Mouse (Mus musculus) bone marrow, adult 2 months (tissue): ENCODE results near the gene Rgl1. TPM values are rescaled to one million over a fixed set of nuclear protein-coding genes. Genes with fewer than 3 reads are reported as not detected.

Source experiments
- H3K27ac ChIP-seq: fragments of 200-500 bp; 2 replicates; pipeline ENCODE4 v1.5.1; 2012; ENCODE audit warnings: low read depth, mild to moderate bottlenecking, control low read depth, inconsistent platforms, low read length; ENCODE audit not compliant: control insufficient read depth, poor library complexity, insufficient read depth
- H3K4me1 ChIP-seq: fragments of 200-500 bp; 2 replicates; pipeline ENCODE4 v1.6.1; 2011; ENCODE audit warnings: low read length; ENCODE audit not compliant: control insufficient read depth, insufficient read depth
- H3K4me3 ChIP-seq: fragments of 200-500 bp; replicated peaks from 2 replicates; pipeline ENCODE3; 2011; ENCODE audit warnings: mild to moderate bottlenecking, low read depth, low read length, control low read depth; ENCODE audit not compliant: control insufficient read depth
- CTCF ChIP-seq: fragments of 200-500 bp; IDR thresholded peaks from 2 replicates; pipeline ENCODE4 v1.5.1; 2011; ENCODE audit warnings: low read length, control low read depth; ENCODE audit not compliant: control insufficient read depth, insufficient read depth
- POLR2A ChIP-seq: fragments of 200-500 bp; IDR thresholded peaks from 2 replicates; pipeline ENCODE4 v1.6.1; 2011; ENCODE audit warnings: low read depth, mild to moderate bottlenecking, control low read depth, low read length, borderline replicate concordance; ENCODE audit not compliant: control insufficient read depth
- WGBS: fragments of 180-500 bp; shearing (Covaris S2); methylation state at CpG from one replicate; pipeline ENCODE4 v1.1.7; 2018; 5-methylcytosine and 5-hydroxymethylcytosine counted together
- polyA plus RNA-seq: library from polyadenylated mRNA; stranded (reverse); fragments of >200 nt; gene quantifications from 2 replicates; pipeline ENCODE4 v1.2.4, GENCODE M21; 2011; ENCODE audit warnings: low replicate concordance; ENCODE audit not compliant: missing spikeins, insufficient read depth, insufficient read length

Rgl1 gene
- polyA plus RNA-seq, 1 experiment = 9.2 TPM

DNA sequence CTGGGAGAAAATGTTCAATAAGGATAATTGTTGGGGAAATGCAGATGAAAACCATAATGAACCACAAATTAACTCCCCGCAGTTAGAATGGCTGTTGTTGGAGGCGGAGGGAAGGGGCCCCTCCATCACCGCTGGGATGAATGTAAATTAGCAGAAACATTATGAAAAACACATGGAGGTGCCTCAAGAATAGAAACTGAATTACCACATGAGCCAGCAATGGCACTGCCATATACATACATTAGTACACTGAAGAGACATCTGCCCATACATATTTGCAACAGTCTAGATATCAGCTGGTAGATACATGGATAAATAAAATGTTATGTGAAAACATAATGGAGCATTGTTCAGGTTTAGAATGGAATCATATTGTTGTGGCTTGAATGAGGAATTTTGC, 51.7 kb downstream of the Rgl1 start:
- Histone ChIP-seq H3K4me3 (no peak overlapping the region), H3K27ac (no peak overlapping the region), H3K4me1 (no peaks in the 10 kb centered on the region)
- TF ChIP-seq POLR2A (no peak), CTCF (no peak)
- WGBS = 88% methylated on average over 3 of the region's 3 CpGs

DNA sequence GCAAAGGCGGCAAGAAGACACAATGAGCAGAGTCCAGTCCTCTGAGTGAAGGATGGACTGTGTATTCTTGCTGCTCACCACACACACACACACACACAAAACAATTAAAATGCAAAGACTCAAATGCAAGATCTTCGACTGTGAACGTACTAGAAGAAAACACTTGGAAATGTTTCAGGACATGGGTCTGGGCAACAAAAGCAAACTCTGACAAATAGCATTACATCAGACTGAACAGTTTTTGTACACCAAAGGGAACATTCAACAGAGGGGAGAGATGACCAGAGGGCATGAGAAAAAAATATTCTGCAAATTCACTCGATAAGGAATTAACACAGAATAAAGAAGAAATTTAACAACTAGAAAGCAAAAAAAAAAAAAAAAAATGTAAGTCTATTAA, 52.2 kb downstream of the Rgl1 start:
- no peak overlapping the region for H3K27ac ChIP-seq
- no peak overlapping the region for H3K4me3 ChIP-seq
- WGBS = 82% methylated on average over 4 of the region's 4 CpGs
- no peak for TF ChIP-seq POLR2A
- no peaks in the 10 kb centered on the region for H3K4me1 ChIP-seq

DNA sequence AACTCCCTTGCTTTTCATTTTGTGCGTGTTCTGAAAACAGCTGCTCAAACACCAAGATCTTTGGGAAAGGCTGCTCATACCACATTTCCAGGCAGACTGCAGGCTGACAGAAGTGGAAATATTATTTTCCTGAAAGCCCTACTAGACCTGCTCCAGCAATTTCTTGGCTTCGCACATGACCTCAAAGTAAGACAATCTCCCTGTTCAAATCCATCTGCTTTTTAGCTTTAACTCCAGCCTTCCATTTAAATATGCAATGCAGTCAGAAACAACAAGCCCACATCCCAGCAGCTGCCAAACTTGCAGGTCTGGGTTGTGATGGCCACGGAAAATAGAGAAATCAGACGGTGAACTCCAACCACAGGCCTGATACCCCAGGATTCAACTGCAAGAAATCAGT, 55.1 kb downstream of the Rgl1 start:
- TF ChIP-seq POLR2A = no peak
- TF ChIP-seq CTCF = no peak
- no peak overlapping the region for H3K4me3 ChIP-seq
- H3K4me1 ChIP-seq = no peaks in the 10 kb centered on the region
- WGBS = 80% methylated on average over 4 of the region's 4 CpGs
- H3K27ac ChIP-seq = no peak overlapping the region

DNA sequence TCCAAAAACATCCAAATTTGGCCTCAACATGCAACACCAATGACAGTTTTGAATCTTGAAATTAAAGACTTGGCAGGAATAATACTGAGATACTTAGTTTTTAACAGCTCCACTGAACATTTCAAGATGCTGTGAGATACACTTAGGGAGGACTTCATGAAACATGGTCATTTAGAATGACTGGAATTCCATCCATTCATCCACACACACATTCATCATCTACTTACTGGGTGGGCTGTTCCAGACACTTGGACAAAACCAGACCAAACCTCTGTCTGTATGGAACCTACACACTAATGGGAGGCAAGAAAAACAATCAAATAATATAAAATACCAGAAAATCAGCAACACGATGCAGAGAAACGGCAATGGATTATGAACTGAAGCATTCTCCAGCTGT, 58.6 kb downstream of the Rgl1 start:
- Histone ChIP-seq H3K4me3 (no peak overlapping the region), H3K27ac (no peak overlapping the region), H3K4me1 (no peaks in the 10 kb centered on the region)
- TF ChIP-seq POLR2A (no peak), CTCF (no peak)
- 76% methylated on average over 2 of the region's 2 CpGs for WGBS

DNA sequence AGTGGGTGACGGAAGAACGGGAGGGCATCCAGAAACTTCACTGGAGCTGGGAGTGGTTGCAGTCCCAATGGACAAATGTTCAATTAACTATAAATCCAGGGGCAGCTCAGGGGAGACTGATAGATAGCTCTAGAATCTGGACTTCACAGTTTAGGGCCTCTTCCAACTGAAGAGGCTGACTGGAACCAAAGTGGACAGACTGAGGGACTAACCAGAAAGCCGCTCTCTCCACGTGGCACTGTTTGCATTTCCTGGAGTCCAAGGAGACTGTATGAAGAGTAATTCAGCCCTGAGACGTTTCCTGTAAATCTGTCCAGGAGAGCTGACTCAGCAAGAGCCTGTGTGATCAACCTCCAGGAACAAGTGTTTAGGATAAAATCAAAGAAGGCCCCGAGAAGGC, 62.2 kb downstream of the Rgl1 start:
- TF ChIP-seq CTCF (no peak), POLR2A (no peak)
- Histone ChIP-seq H3K4me3 (no peak overlapping the region), H3K27ac (no peak overlapping the region), H3K4me1 (no peaks in the 10 kb centered on the region)
- 43% methylated on average over 6 of the region's 6 CpGs for WGBS

DNA sequence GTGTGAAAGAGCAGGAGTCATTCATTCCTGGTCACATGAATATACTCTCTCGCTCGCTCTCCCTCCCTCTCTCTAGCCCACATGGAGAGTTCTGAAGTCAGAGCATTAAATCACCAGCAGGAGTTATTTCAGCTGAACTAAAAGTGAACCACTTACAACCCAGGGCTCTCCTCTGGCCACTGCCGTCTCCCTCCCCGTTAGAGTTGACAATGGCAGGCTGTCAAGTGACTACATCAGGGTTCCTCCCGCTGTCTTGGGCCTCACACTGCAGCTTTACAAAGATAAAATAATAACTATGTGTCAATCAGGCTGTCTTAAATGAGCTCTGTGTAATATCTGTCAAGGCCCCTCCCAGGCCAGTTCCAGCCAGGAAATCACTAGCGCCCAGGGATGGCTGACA, 63.2 kb downstream of the Rgl1 start:
- no peaks in the 10 kb centered on the region for H3K4me1 ChIP-seq
- TF ChIP-seq POLR2A (no peak), CTCF (no peak)
- H3K4me3 ChIP-seq = no peak overlapping the region
- no peak overlapping the region for H3K27ac ChIP-seq
- WGBS = 73% methylated on average over 6 of the region's 6 CpGs

DNA sequence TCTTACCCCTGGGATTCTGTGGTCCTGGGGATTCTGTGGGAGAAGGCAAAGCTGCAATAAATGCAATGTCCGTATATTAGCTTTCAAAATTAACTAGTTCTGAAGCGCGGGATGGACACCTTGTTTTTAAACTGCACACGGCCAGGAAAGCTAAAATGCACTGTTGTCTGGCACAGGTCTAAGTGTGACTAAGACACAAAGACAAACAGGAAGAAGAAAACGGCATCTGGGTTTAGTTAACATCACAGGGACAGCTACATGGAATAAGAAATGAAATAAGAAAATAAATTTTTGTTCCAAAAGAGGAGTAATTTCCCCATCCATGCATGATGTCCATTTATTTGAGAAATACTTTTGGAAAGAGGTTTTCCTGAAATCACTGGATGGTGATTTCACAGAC, 65.1 kb downstream of the Rgl1 start:
- H3K4me1 ChIP-seq = no peaks in the 10 kb centered on the region
- TF ChIP-seq POLR2A = no peak
- no peak for TF ChIP-seq CTCF
- no peak overlapping the region for H3K27ac ChIP-seq
- WGBS = 84% methylated on average over 5 of the region's 5 CpGs
- H3K4me3 ChIP-seq = no peak overlapping the region

DNA sequence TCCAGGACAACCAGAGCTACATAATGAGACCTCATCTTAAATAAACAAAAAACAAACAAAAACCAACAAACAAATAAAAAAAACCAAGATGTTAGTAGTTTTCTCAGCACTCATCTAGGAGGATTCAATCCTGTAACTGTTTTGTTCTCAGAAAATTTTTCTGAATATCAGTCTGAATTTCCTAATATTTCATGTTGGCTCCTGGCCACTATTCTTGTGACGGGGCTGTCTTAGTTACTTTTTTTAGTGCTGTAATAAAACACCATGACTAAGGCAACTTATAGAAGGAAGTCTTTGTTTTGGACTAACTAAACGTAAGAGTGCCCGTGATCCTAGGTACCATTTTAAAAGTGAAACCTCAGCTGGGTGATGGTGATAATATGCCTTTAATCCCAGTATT, 68.8 kb downstream of the Rgl1 start:
- TF ChIP-seq POLR2A (no peak), CTCF (no peak)
- no peak overlapping the region for H3K27ac ChIP-seq
- no peak overlapping the region for H3K4me3 ChIP-seq
- H3K4me1 ChIP-seq = no peaks in the 10 kb centered on the region
- 25% methylated on average over 3 of the region's 3 CpGs for WGBS

DNA sequence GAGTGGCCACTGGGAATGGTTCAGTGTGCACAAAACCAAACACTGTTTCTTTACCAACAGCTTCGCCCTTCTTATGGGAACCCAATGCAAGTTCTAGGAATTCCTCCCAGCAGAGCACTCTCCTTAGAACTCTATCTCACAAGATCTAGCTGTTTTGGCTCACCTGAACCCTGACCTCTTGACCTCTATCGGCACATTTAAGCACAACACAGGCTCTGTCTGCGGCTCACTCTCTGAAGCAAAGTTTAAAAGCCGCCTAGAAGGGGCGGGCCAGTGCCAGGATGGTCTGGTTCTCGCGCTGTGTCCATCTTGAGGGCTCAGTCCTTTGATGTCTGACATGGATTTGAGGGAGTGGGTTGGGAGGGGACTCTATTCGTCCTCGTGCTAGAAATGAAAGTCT, 70.7 kb downstream of the Rgl1 start:
- WGBS = 80% methylated on average over 9 of the region's 9 CpGs
- H3K4me1 ChIP-seq = no peaks in the 10 kb centered on the region
- no peak overlapping the region for H3K4me3 ChIP-seq
- no peak overlapping the region for H3K27ac ChIP-seq
- no peak for TF ChIP-seq POLR2A
- no peak for TF ChIP-seq CTCF
